Mouse (Mus musculus): Measurements from ENCODE around the gene Fam83b.

Fam83b gene

GRCm38 (mm10) chr9:76566515-76567280, at the start of gene Fam83b:
Gene Fam83b (minus strand): TSS chr9:76567116.
- no peak for DNase-seq (ENCODE audit: low spot score in 2 of 2)

- no peak for DNase-seq (ENCODE audit: low spot score in 2 of 2)
These were observed 47.2 kb upstream of the Fam83b start for GRCm38 (mm10) chr9:76614165-76614564.

- no peak for DNase-seq (ENCODE audit: low spot score in 2 of 2)
These were observed 36.8 kb upstream of the Fam83b start for GRCm38 (mm10) chr9:76603744-76604143.

- DNase-seq (ENCODE audit: low spot score in 2 of 2): no peak
These were observed 36.0 kb upstream of the Fam83b start for GRCm38 (mm10) chr9:76602874-76603273.

- no peak for DNase-seq (ENCODE audit: low spot score in 2 of 2)
These were observed 30.5 kb upstream of the Fam83b start for GRCm38 (mm10) chr9:76597395-76597794.

GRCm38 (mm10) chr9:76593841-76594240, 26.9 kb upstream of the Fam83b start:
- DNase-seq (ENCODE audit: low spot score in 2 of 2): no peak

GRCm38 (mm10) chr9:76583943-76584342, 17.0 kb upstream of the Fam83b start:
- no peak for DNase-seq (ENCODE audit: low spot score in 2 of 2)

- no peak for DNase-seq (ENCODE audit: low spot score in 2 of 2)
These were observed 15.1 kb upstream of the Fam83b start for GRCm38 (mm10) chr9:76581966-76582365.

- DNase-seq (ENCODE audit: low spot score in 2 of 2): no peak
These were observed 352 bp upstream of the Fam83b start for GRCm38 (mm10) chr9:76567281-76567655.

GRCm38 (mm10) chr9:76565656-76566055, 1.3 kb downstream of the Fam83b start:
- DNase-seq (ENCODE audit: low spot score in 2 of 2): no peak

GRCm38 (mm10) chr9:76564071-76564470, 2.8 kb downstream of the Fam83b start:
- no peak for DNase-seq (ENCODE audit: low spot score in 2 of 2)

GRCm38 (mm10) chr9:76562794-76563193, 4.1 kb downstream of the Fam83b start:
- DNase-seq (ENCODE audit: low spot score in 2 of 2): no peak

GRCm38 (mm10) chr9:76559240-76559639, 7.7 kb downstream of the Fam83b start:
- DNase-seq (ENCODE audit: low spot score in 2 of 2): no peak

- DNase-seq (ENCODE audit: low spot score in 2 of 2): no peak
These were observed 13.2 kb downstream of the Fam83b start for GRCm38 (mm10) chr9:76553758-76554157.

GRCm38 (mm10) chr9:76553115-76553514, 13.8 kb downstream of the Fam83b start:
- no peak for DNase-seq (ENCODE audit: low spot score in 2 of 2)

GRCm38 (mm10) chr9:76546714-76547113, 20.2 kb downstream of the Fam83b start:
- no peak for DNase-seq (ENCODE audit: low spot score in 2 of 2)

- DNase-seq (ENCODE audit: low spot score in 2 of 2): no peak
These were observed 26.2 kb downstream of the Fam83b start for GRCm38 (mm10) chr9:76540684-76541083.

- no peak for DNase-seq (ENCODE audit: low spot score in 2 of 2)
These were observed 26.8 kb downstream of the Fam83b start for GRCm38 (mm10) chr9:76539953-76540621.

- DNase-seq (ENCODE audit: low spot score in 2 of 2): no peak
These were observed 27.6 kb downstream of the Fam83b start for GRCm38 (mm10) chr9:76539271-76539670.

- DNase-seq (ENCODE audit: low spot score in 2 of 2): no peak
These were observed 30.9 kb downstream of the Fam83b start for GRCm38 (mm10) chr9:76536032-76536431.

- no peak for DNase-seq (ENCODE audit: low spot score in 2 of 2)
These were observed 34.5 kb downstream of the Fam83b start for GRCm38 (mm10) chr9:76532403-76532802.

- no peak for DNase-seq (ENCODE audit: low spot score in 2 of 2)
These were observed 35.5 kb downstream of the Fam83b start for GRCm38 (mm10) chr9:76531368-76531767.

- no peak for DNase-seq (ENCODE audit: low spot score in 2 of 2)
These were observed 41.3 kb downstream of the Fam83b start for GRCm38 (mm10) chr9:76525592-76525991.
